Mouse (Mus musculus) cerebellum, postnatal 25 days (tissue): ENCODE results near the gene Eif6.
"Not testable (repeated sequence)": the region's sequence is repeated elsewhere in the genome, so short reads cannot be mapped to it uniquely, and the experiment has no call there.

Experiments used
- DNase-seq, 2 experiments: peaks; one replicate each; pipeline ENCODE4 v3.0.0; 2021; ENCODE audit warnings: mixed read lengths in 2 of 2

Eif6 gene

DNA sequence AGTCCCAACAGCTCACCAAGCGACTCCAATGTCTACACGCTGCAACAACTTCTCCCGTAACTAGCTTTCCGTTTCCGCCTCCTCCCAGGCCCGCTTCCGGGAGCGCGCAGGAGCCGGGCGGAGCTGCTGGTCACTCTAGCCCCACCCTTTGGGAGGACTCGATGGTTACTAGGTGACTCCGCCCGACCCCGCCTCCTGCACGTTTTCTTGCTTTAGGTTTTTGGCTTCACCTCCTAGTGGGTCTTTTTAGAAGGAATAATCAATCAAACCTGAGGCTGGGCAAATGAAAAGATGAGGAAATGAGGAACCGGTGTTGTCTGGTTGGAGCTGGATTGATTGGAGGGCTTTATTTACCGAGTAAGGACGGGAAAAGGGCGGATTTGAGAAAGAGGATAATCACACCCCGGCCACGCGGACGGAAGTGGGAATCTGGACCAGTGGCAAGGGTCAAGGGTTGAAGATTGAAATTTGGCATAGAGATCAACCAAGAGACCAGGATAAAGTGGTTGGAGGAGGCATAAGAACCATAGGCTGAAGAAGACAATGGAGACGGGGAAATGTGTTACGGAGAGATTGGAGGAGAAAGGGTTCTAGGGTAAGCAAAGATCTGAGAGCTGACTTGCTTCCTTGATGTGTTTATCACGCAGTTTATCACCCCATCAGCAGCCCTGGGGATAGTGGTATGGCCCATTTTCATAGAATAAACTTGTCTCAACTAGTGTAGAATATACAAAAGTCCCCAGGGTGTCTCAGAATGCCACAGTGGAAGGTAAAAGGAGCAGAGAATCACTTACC, at the start of gene Eif6:
Gene Eif6 (minus strand): TSS at position 296 of the 795 bp plus-strand sequence.
- DNase-seq, result peak; percentile 82 to 90

DNA sequence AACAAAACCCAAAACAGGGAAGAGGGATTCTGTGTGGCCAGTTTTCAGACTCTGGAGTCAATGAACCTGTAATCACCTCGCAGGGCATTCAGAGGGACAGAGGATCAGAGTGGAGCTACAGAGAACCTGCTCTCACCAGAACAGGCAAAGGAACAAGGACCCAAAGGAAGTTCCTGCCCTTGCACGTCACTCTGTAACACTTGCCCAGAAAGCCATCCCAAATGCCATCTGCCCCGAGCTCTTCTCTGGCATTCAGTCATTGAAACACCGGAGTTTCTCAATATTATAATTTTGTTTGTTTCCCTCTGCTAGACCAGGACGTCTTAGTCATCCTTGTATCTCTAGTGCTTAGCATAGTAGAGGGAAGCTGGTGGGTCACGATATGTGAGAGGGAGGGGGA, 46.9 kb upstream of the Eif6 start:
- peak; percentile 18 to 40 for DNase-seq

DNA sequence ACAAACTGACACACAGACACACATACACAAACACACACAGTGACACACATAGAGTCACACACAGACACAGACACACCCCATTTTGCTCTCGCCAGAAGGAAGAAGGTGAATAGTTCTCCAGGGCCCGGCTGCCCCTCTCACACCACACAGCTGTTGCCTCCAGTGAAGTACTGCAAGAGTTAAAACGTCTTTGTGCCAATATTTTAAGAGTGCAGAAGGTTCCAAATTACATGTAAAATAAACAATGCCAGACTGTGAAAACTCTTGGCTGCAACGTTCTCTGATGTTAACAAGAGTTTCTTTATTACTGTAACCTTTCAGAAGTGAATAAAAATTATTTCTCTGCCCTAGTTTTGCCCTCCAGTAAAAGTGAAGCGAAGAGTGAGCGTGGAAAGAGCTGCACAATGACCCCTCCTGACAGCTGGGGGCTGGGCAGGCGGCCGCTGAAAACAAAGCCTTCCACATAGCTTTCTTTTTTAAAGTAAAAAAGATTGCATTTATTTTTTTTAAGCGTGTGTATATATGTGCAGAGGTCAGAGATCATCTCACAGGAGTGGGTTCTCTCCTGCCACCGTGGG, 46.3 kb upstream of the Eif6 start:
- DNase-seq, result no peak

DNA sequence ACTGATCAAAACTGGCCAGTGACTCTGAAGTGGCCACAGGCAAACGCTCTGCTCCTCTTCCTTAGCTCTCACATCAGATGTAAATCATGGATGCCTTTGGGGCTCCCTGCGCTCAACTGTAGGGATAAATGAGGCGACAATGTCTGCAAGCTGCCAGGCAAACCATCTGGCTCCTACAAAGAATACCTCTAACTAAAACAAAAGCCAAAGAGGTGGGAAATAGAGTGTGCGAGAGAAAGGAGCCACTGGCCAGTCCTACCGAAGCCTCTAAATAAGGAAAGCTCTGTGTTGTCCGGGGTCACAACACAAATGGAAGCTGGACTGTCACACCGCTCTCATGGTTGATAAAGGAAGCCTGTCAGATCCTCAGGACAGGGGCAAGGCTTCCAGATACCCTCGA, 45.8 kb upstream of the Eif6 start:
- peak; percentile 42 to 48 for DNase-seq

DNA sequence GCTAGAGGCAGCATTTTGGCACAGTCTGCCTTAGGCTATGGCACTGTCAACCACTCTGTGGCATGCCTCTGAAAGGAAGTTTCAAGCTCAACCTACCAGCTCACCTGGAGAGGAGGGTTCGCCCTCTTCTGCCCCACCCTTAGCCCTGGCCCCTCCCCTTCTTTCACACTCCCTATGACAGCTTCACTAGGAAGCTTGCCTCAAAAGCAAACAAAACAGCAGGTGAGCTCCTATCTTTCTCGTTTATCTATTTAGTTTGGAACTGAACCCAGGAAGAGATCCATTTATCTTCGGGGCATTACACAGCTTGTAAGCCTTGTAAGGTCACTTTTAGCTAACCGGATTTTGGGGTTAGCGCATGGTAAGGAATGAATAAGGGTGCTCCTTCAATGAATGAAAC, 43.0 kb upstream of the Eif6 start:
- DNase-seq, result no peak

DNA sequence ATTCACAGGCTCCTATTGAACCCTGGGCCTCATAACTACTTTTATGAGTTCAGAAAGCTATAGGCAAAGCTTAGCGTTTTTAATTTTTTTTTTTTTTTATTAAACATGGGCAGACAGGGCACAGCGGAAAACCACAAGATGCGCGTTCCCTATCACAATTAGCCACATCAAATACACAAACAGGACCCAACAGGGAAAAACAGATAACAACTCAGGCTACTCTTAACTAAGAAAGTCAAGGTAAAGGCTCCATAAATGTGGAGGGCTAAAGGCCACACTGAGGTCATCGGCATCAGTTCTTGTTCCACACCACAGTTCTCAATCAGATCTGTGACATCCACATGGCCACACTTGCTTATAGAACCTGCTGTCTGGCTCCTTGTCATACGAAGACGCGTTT, 41.6 kb upstream of the Eif6 start:
- no peak for DNase-seq

DNA sequence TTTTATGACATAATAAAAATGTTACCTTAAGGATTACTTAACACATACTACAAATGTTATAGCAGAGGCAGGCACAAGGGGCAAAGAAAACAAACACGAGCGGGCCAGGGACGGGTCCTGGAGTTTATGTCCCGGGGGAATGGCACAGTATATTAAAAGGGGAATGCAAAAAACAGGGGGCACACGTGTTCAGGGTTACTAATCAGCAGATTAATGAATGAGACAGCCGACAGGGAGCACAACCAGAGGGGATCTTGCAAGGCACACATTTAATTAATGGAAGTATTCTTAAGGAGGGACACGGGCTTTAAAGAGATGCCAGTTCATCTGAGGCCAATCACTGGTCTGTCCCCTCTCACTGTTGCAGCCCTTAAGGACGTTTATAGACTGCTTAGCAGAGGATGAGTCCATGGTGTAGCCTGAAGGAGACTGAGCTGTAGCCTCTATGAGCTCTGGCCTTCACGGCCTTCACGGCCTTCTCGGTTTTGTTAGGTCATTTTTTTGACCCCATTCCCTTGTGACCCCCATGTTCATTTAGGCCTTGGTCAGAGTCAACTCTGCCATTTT, 36.7 kb upstream of the Eif6 start:
- no peak for DNase-seq

DNA sequence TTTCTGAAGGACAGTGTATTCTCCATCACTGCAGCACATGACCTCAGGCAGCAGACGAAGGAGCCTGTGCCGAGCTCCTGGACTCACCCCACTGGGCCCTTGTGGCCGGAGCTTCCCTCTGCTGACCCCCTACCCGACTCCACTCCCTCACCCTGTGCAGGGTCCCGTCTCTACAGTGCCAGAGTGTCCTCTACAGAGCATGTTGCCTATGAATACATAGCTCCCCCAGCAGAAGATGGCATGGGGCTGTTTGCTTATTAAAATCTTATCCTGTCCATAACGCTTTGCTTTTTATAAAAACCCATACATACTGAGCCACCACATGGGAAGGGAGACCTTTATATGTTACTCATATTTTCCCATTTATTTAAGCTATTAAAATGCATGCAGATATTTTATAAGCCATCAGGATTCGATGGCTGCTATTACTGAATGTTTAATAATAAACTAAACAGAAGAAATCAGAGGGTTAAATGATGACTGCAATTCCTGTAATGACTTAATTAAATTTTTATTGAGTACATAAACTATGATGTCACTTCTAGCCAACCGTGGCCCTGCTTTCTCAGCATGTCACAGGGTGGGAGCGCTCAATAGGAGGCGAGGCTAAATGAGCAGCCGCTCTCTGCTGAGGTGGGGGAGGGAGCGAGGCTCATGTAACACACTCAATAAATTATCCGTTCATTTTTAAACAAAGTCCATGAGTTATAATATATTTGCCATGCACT, 36.0 kb upstream of the Eif6 start:
- no peak for DNase-seq

DNA sequence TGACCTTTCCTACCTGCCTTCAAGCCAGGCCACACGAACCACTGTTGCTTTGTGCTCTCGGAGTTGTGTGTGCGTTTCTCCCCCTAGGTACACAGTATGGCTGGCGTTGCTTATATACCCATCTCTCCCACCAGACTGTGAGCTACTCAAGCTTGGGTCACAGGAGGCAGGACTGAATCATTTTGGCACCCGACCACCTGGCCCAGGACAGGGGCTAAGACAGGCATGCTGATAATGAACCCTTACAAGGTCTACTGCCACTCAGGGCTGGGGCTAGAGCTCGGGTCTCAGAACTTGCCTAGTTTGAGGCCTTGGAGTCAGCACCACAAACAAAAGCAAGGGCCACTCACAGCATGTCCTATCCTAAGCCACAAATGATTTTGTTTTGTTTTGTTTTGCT, 34.9 kb upstream of the Eif6 start:
- DNase-seq, result no peak

DNA sequence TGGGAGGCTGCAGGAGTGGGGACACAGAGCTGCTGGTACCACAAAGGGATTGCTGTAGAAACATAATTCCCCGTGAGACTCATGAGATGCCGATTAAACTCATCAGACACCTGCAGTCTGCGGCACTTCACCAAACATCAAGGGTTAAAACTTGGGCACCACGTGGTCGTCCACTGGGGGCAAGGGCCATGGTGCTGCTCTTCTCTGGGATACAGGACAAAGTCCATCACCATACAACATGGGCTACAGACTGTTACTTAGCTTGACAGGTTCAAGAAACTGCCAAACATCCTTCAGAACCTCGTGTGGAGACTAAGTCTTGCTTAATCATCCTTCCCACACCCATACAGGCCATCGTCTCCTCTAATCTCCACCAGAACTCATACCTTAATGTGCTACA, 33.4 kb upstream of the Eif6 start:
- no peak for DNase-seq

DNA sequence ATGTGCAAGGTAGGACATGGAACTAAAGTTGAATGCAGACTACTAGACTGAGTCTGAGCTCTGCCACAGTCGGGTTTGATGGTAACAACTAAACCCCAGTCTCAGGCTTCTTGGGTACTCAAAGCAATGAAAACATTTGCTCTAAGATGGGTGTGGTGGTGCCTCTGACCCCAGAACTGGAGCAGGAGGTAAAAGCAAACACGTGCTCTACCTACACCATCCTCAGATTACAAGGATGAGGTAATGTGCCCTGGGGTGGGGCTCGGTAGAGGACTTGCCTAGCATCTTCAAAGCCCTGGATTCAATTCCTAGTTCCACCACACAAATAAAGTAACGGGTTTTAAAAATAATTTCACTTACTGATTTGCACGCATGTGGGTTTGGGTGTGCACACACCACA, 25.8 kb upstream of the Eif6 start:
- no peak for DNase-seq

DNA sequence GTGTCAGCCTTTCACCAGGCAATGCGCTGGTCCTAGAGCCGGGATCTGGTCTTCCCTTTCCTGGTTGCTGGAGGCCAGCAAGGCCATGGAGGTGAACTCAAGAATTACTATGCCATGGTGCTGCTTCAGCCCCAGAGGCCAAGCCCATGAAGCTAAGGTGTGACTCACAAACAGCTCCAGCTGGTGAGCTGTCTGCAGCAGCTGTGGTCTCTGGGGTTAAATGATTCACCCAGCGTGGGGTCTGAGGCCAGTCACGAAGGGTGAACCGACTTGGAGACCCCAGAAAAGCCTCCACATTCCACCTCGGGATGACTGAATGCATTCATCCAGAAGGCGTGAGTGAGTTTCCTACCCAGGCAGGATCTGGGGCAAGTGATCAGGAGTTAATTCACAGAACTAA, 23.4 kb upstream of the Eif6 start:
- DNase-seq, result no peak

DNA sequence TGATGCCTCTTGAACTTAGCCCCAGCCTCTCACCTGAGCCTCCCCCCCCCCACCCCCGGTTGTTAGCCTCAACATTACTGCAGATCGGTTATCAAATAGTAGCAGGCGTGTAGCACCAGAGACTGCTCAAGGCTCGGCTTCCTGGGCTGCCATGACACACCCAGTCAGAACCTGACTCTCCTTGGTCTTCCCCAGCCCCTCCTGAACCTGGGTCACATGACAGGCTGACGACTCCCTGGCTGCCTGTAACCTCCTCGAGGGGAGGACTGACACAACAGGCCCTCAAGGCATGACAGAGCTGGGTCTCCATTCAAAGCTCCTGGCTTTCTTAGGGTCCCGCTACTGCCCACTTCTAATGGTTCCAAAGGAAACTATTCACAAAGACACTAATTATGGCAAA, 22.7 kb upstream of the Eif6 start:
- DNase-seq, result no peak

DNA sequence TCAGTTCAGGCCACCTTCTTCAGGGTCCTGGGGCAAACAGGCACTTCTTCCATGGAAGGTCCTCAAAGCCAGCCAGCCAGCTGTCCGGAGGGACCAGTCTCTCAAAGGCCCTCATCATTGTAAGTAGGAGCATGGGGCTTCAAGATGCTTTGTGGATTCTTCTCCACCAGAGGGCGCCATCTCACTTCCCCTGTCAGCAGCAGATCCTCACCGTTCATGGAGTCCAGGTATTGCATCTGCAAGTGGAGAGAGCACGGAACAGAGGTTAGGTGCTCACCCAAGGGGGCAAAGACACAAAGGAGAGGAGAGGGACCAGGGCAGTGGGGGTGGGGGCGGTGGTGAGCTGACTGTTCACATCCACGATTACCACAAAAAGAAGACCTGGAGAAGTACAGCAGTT, 21.6 kb upstream of the Eif6 start:
- DNase-seq, result peak; percentile 81 to 88

DNA sequence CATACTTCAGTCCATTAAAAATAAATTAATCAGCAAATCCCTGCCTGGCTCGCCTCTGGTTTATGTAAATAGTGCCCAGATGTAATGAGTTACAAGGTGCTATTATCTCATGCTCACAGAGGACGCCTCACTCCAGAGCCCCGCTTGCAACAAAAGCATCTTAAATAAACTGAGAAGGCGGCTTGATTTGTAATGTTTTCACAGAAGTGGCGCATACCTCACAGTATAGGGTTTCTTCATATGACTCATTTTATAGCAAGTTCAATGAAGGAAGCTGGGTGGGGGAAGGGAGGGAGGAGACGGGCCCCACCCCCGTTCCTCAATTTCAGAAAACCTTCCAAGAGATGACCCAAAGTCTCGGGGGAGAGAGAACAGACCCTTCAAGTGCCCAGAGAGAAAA, 20.2 kb upstream of the Eif6 start:
- DNase-seq, result no peak

DNA sequence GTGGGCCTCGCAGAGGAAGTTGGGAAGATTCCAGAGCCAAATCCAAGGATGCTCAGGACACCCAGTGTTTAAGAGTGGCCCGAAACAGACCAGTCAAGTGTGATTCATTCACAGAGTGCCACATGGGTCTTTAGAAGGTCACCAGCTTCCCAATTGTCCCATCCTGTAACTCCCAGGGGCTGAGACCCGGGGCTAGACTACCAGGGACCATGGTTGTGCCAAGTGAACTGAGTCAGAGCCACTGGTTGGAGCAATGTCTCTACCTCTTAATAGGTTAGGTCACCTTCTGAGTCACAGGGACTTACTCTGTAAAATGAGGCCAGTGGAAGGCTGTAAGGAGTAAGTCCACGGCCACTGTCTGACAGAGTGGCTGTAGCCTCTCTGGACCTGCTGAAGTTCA, 12.2 kb upstream of the Eif6 start:
- no peak for DNase-seq

DNA sequence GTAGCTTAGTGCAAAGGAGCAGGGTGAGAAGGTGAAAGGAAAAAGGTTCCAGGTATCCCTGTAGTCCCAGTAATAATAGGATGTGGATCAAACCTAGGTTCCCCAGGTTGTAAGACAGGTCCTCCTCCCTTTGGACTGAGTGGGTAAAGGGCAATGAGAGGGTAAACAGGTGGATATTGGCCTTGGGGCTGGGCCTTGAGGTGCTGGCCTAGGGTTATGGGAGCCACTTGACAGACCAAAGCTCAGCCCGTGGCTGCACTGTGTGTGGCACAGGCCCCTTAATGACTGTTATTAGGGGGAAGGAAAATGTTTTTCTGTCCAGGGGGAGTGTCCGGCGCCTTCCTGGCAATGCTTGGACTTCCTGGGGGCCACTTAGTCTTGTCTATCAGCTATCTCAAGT, 11.2 kb upstream of the Eif6 start:
- no peak for DNase-seq

DNA sequence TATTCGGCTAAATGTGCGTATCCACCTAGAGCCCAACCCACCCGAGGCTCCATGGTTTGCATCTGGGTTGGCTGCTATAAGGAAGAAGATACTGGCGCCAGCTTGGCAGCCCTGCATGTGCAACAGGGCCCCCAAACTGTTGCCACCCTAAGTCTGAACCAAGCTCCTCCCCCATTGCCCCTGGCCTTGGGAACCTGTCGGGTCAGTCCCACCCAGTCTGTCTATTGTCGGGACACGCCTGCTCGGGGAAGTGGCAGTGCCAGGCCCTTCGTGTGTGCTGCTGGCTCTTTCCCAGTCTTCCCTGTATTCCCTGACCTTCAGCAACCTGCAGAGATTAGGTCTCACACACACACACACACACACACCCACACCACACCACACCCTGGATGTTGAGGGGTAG, 8.0 kb upstream of the Eif6 start, which contains the start of gene Fam83c:
Gene Fam83c (minus strand): TSS at position 123 of the 400 bp plus-strand sequence.
- no peak for DNase-seq

DNA sequence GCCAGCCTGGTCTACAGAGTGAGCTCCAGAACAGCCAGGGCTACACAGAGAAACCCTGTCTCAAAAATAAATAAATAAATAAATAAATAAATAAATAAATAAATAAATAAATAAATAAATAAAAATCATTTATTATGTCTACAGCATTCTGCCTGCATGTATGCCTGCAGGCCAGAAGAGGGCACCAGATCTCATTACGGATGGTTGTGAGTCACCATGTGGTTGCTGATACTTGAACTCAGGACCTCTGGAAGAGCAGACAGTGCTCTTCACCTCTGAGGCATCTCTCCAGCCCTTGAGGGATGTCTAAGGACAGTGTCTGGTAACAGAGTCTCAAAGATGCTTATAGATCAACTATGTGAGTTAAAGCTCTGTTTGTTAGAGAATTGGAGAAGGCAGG, 5.4 kb upstream of the Eif6 start:
- DNase-seq, result not testable (repeated sequence)

DNA sequence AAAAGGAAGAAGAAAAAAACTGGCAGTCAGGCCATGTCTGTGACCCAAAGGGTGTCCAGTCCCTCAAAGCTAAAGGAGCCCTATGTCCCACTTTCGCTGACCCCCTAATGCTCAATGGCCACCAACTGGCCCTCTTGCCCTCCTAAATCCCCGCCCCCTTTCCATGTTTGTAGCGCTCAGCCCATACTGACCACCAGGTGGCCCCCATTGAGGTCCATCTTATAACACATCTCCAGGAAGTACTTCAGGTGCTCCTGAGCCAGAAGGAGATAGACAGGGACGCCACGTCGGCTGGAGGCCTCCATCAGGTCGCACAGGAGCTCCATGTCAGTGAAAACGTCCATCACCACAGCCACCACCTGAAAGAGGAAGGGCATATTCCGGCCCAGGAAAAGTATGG, 4.6 kb upstream of the Eif6 start:
- no peak for DNase-seq

DNA sequence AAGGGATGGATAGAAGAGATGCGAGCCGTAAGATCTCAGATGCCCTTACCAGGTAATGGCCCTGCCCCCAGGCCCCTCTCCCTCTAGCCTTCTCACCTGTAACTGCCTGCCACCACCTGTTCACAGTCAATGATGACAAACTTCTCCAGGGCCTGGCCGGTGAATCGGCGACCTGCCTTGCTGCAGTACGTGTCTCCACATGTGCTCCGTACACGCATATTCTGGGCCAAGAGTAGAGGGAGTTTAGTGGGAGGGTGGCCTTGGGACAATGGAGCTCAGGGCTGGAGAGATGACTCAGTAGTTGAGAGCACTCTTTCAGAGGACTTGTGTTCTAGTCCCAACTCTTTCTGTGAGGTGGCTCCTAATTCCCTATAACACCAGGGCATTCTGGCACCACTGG, 4.1 kb upstream of the Eif6 start:
- DNase-seq, result no peak

DNA sequence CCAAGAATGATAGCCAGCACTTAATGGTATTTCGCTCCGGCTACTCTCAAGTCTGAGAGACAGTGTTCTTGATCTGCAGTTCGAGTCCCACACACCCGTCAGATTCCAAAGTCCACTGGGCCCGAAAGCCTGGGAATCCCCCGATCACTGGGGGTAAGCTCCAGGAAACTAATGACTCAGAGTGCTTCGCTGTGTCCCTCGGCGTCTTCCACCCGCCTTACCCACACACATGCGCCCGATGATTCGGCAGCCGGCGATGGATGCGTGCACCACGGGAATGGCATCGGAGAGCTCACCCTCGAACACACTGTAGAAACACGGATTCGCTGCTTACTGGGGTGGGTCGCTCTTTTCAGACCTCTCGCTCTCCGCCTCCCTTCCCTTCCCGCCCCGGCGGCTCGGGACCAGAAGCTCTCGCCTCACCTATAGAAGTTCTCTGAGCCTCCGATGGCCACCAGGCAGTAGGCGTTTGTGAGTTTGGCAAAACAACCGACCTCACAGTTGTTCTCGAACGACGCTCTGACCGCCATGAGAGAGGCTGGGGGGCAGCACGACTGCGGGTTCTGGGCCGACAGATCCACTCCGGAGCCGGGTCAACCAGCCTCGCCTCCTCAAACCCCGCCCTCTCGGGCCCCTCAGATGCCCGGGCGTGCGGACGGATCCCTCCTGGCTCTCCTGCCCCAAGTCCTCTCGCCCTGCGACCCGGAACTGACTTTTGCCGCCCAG, 658 bp downstream of the Eif6 start:
- DNase-seq, result peak in 1 of 2 experiments; percentile 27

DNA sequence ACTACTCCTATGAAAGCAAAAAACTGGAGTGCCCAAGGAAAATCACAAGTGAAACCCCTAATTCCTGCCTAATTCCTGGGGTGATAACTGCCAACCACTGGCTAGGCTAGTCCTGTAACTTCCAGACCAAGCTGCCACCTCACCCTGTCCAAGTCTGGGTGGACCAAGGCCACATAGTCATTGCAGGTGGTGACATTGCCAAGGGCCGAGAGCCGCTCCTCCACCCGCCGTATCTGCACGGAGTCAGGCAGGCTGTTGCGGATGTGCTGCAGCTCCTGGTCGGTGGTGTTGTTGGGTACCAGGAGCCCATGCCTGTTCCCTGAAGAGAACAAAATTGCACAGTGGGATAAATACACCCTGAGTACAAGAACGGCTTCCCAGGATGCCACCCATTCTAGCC, 3.0 kb downstream of the Eif6 start:
- DNase-seq, result peak in 1 of 2 experiments; percentile 11
